Mouse (Mus musculus): ENCODE measurements around the gene Surf1.

- TF ChIP-seq CTCF (IDR thresholded peaks at IDR 0.05; ENCODE audit: low read depth, low read length) (no peak), POLR2A (IDR thresholded peaks at IDR 0.05; ENCODE audit: borderline replicate concordance, low read depth, low read length) (no peak)
Observed at GRCm38 (mm10) chr2:26910994-26911765, 5.2 kb downstream of the Surf1 start.
